Mouse (Mus musculus): ENCODE measurements around the gene Mecr. TPM values are rescaled to one million over a fixed set of nuclear protein-coding genes. Genes with fewer than 3 reads are reported as not detected.

The Mecr gene
- total RNA-seq, 2 experiments from 2014 or later, result 6.7 to 10.3 TPM

Other genes starting within 250 kb of the Mecr start
- 0.19 and 5.9 TPM in 2 replicates for gene Ptpru, start 5.2 kb upstream of the Mecr start, total RNA-seq (2015; ENCODE audit: low replicate concordance)
- gene Ptpru, start 5.2 kb upstream of the Mecr start, total RNA-seq (2017; ENCODE audit: low replicate concordance), result 0.56 and 3.2 TPM in 2 replicates
- 20.9 and 23.6 TPM in 2 replicates for gene Srsf4, start 30.1 kb downstream of the Mecr start, total RNA-seq (2015; ENCODE audit: low replicate concordance)
- gene Srsf4, start 30.1 kb downstream of the Mecr start, total RNA-seq (2017; ENCODE audit: low replicate concordance), result 45.2 and 61.6 TPM in 2 replicates
- gene Tmem200b, start 78.3 kb downstream of the Mecr start, total RNA-seq (2015; ENCODE audit: low replicate concordance), result not detected in 2 replicates
- gene Tmem200b, start 78.3 kb downstream of the Mecr start, total RNA-seq (2017; ENCODE audit: low replicate concordance), result 2.0 TPM in 1 of 2 replicates, not detected in the other
- 2.7 TPM in 1 of 2 replicates, not detected in the other for gene Gm10300, start 231.2 kb downstream of the Mecr start, total RNA-seq (2015; ENCODE audit: low replicate concordance)
- gene Gm10300, start 231.2 kb downstream of the Mecr start, total RNA-seq (2017; ENCODE audit: low replicate concordance), result 3.7 and 3.9 TPM in 2 replicates
- gene Epb41, start 231.9 kb downstream of the Mecr start, total RNA-seq (2015; ENCODE audit: low replicate concordance), result 1,733 and 1,940 TPM in 2 replicates
- gene Epb41, start 231.9 kb downstream of the Mecr start, total RNA-seq (2017; ENCODE audit: low replicate concordance), result 3,282 and 3,570 TPM in 2 replicates